Mouse (Mus musculus): ENCODE measurements at regions not wholly inside any gene's neighbourhood (a gene's known extent, or its start where the extent isn't known, plus 50 kb on each side); places are given as distances from the start of the nearest gene placed in this dataset.

GRCm38 (mm10) chr13:25857569-25857968, 587.3 kb upstream of the Nrsn1 start:
- no peak for DNase-seq

GRCm38 (mm10) chr13:25857096-25857495, 586.8 kb upstream of the Nrsn1 start:
- no peak for DNase-seq

GRCm38 (mm10) chr13:25856549-25856948, 586.2 kb upstream of the Nrsn1 start:
- DNase-seq, result no peak

GRCm38 (mm10) chr13:25848156-25848555, 577.9 kb upstream of the Nrsn1 start:
- no peak for DNase-seq

GRCm38 (mm10) chr13:25838237-25838636, 567.9 kb upstream of the Nrsn1 start:
- DNase-seq, result no peak

GRCm38 (mm10) chr13:25829146-25829924, 559.0 kb upstream of the Nrsn1 start:
- DNase-seq, result no peak

- DNase-seq, result no peak
Observed at GRCm38 (mm10) chr13:25808564-25809253, 538.4 kb upstream of the Nrsn1 start.

- DNase-seq, result no peak
Observed at GRCm38 (mm10) chr13:25793216-25793803, 523.0 kb upstream of the Nrsn1 start.

- no peak for DNase-seq
Observed at GRCm38 (mm10) chr13:25781161-25781560, 510.9 kb upstream of the Nrsn1 start.

GRCm38 (mm10) chr13:25777706-25778105, 507.4 kb upstream of the Nrsn1 start:
- DNase-seq, result no peak

GRCm38 (mm10) chr13:25774586-25775182, 504.4 kb upstream of the Nrsn1 start:
- DNase-seq, result no peak

- no peak for DNase-seq
Observed at GRCm38 (mm10) chr13:25754515-25755105, 484.3 kb upstream of the Nrsn1 start.

GRCm38 (mm10) chr13:25751409-25751777, 481.1 kb upstream of the Nrsn1 start:
- DNase-seq, result no peak

GRCm38 (mm10) chr13:25750460-25751408, 480.4 kb upstream of the Nrsn1 start:
- DNase-seq, result no peak

- no peak for DNase-seq
Observed at GRCm38 (mm10) chr13:25738601-25739000, 468.3 kb upstream of the Nrsn1 start.

GRCm38 (mm10) chr13:25729327-25729892, 459.1 kb upstream of the Nrsn1 start:
- no peak for DNase-seq

GRCm38 (mm10) chr13:25727504-25728095, 457.3 kb upstream of the Nrsn1 start:
- no peak for DNase-seq

GRCm38 (mm10) chr13:25722595-25723525, 452.6 kb upstream of the Nrsn1 start:
- no peak for DNase-seq

- no peak for DNase-seq
Observed at GRCm38 (mm10) chr13:25700965-25701364, 430.7 kb upstream of the Nrsn1 start.

- DNase-seq, result no peak
Observed at GRCm38 (mm10) chr13:25695956-25696355, 425.7 kb upstream of the Nrsn1 start.
